14 mouse cellular contexts compared by ENCODE assay signal in the genomic region with DNA sequence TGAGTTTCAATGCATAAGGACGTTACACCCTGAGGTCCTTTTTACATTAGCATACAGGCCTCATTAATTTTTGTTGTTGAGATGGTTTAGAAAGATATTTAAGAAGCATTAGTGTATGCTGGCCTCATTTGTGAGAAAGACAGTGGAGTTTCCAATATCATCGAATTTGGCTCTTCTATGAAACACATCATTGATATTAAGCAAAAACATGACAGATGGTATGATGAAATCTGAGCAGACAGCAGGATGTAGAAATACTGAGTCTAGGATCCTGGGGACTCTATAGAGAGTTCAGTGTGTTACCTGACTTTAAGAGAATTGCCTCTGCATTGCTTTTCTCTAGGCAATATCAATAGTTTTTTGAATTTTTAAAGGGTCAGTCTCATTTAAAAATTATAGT.
"Had no signal": no experiment of that assay in that cellular context is flagged by ENCODE, and none has a peak within 500 bp of the region (broad histone marks: within the 10 kb centered on the region; RNA-seq: fewer than 3 reads in every experiment).

No protein-coding gene starts in this region.

- DNase-seq: kidney, adult 11 months; kidney, adult 9 months; kidney, postnatal 36 days; lung, embryonic 14.5 days; lung, postnatal 10 days; lung, postnatal 4 days; right cerebral cortex, adult 18-20 months; right cerebral cortex, postnatal 25 days had no signal

- H3K9ac ChIP-seq: limb, embryonic 15.5 days; liver, embryonic 12.5 days; lung, embryonic 14.5 days; midbrain, embryonic 15.5 days; neural tube, embryonic 13.5 days had no signal

- H3K27me3 ChIP-seq: limb, embryonic 15.5 days; liver, embryonic 12.5 days; midbrain, embryonic 15.5 days; neural tube, embryonic 13.5 days had no signal

- H3K4me3 ChIP-seq: limb, embryonic 15.5 days; liver, embryonic 12.5 days; midbrain, embryonic 10.5 days; midbrain, embryonic 15.5 days; neural tube, embryonic 13.5 days had no signal

- H3K9me3 ChIP-seq: limb, embryonic 15.5 days; liver, embryonic 12.5 days; midbrain, embryonic 10.5 days; midbrain, embryonic 15.5 days; neural tube, embryonic 13.5 days had no signal

- H3K36me3 ChIP-seq: limb, embryonic 15.5 days; liver, embryonic 12.5 days; midbrain, embryonic 10.5 days; midbrain, embryonic 15.5 days; neural tube, embryonic 13.5 days had no signal

- H3K4me1 ChIP-seq: limb, embryonic 15.5 days; liver, embryonic 12.5 days; midbrain, embryonic 10.5 days; midbrain, embryonic 15.5 days had no signal

- ATAC-seq: liver, embryonic 12.5 days; midbrain, embryonic 15.5 days had no signal

- H3K4me2 ChIP-seq: limb, embryonic 15.5 days; liver, embryonic 12.5 days; lung, embryonic 14.5 days; midbrain, embryonic 15.5 days; neural tube, embryonic 13.5 days had no signal

- H3K27ac ChIP-seq: kidney, postnatal 0 days; limb, embryonic 15.5 days; liver, embryonic 12.5 days; midbrain, embryonic 10.5 days; midbrain, embryonic 15.5 days; neural tube, embryonic 13.5 days had no signal
